Mouse (Mus musculus): ENCODE measurements around the gene Rbfox2.

The Rbfox2 gene

DNA sequence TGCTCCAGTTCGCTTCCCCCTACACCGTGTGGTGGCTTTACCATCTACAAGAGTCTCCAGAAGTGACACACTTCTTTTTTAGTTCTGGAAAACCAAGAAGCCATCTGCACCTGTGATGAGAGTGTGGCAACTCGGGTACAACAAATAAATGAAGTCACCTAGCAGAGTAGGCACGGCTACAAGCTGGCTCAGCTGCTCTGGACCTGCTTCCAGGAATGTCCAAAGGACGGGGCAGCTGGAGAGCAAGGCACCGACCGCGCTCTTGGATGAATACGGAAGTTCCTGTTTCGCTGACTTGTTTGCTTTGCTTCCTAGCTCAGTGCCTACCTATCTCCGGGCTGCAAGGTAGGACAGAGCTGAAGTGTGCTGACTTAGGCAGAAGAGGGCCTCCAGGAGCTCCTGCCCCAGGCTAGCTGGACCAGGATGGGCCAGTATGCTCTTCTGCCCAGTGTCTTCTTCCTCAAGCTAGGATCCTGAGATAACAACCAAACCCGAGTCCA is 22.9 kb upstream of the Rbfox2 start:
- DNase-seq = no peak

DNA sequence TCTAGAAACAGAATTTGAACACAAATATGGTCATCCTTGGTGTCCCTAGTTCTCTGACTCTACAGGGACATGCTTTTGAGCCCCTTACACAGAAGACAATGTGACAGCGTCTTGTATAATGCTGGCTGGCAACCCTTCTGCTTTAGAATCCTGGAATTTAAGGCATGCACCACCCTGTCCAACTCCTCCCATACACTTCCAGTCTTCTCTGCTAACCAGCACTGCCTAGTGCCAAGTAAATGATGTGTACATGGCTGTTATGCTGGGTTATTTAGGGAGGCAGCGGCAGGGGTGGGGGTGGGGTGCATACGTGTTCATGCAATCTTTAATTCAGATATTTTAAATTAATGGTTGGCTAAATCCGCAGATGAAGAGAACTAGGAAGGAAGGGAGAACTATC is 19.6 kb upstream of the Rbfox2 start:
- DNase-seq = no peak

DNA sequence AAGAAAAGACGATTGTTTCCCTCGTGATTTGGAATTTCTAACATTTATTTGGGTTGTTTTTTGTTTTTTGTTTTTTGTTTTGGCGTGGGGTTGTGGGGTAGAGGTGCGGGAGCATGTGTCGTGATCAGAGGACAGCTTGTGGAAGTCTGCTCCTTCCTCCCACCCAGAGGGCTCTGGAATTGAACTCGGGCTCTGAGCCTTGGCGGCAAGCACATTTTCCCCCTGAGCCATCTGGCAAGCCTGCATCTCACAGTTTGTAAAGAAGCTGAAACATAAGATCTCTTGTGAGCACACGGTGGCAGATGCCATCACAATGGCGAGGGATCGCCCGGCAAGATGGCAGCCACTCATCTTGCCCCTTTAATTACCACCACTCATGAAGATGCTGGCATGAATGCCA is 17.6 kb upstream of the Rbfox2 start:
- no peak for DNase-seq

GRCm38 (mm10) chr15:77323226-77323625 is 16.4 kb upstream of the Rbfox2 start:
- DNase-seq = no peak

DNA sequence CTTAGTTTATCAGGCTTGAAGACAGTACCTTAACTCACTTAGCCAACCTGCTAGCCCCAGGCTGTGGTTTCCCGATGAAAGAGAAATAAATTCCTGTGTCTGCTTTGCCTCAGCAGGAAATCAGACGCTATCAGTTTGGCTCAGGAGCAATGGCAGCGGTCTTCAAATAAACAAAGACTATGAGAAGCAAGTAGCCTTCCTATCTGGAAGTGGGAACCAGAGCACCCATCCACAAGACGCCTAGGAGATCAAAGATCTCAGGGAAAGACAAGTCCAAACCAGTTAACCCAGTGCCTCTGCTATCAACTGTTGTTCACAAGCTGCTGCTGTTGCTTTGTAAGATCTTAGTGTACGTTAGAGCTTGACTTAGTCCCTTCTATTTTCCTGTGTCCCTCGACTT is 6.9 kb upstream of the Rbfox2 start:
- DNase-seq = no peak

GRCm38 (mm10) chr15:77312796-77313195 is 6.0 kb upstream of the Rbfox2 start:
- no peak for DNase-seq

DNA sequence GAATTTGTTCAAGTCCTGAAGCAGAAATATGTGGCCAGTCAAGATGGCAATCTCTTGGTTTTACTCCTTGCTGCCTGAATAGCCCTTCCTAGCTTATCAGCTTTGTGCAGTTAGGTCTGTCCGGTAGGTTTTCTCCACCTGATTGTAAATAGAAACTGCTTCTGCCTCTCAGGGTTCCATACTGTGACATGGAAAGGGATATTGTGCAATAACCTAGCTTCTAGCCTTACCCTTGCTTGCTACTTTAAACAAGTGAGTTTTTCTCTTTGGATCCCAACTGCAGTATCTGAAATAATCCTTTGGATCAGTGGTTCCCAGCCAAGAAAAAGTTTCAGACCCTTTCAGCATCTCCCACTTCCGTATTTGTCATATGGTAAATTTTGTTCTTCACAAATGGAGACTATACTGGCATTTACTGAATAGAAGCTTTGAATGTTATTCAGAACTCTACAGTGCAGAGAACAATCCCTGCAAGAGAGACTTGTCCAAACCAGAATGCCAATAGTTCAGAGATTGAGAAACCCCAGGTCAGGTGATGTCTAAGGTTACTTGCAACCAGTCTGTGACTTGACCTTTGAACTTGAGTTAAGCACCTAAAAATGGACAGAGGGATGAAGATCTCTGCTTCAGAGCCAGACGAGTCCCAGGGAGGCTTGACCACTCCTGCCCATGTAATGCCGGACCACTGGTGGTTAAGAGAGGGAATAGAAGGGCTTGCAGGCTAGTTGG is 1.1 kb upstream of the Rbfox2 start:
- DNase-seq = no peak

GRCm38 (mm10) chr15:77305852-77306546 is 805 bp downstream of the Rbfox2 start:
- peak; percentile 11 for DNase-seq

- no peak for DNase-seq
Measured at GRCm38 (mm10) chr15:77304960-77305359, 1.8 kb downstream of the Rbfox2 start.

DNA sequence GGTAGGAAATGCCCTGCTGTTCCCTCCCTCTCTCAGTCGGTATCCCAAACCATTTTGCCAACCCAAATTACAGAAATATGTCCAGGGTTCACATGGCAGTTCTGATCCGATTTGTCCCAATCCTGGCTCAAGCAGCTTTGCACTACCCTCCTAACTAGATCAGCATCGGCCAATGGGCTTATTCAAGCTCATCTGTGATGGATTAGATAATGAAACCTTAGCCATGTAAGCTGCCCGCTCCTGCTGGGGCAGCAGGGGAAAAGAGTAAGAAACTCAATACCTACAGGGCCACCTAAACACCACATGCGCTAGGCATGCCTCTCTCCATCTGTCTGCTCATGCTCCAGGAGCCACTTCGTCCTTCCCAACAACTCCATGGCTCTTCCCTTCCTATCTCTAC is 5.7 kb downstream of the Rbfox2 start:
- DNase-seq = no peak

- no peak for DNase-seq
Measured at GRCm38 (mm10) chr15:77298564-77298963, 8.2 kb downstream of the Rbfox2 start.

GRCm38 (mm10) chr15:77296635-77297034 is 10.2 kb downstream of the Rbfox2 start:
- DNase-seq = no peak

DNA sequence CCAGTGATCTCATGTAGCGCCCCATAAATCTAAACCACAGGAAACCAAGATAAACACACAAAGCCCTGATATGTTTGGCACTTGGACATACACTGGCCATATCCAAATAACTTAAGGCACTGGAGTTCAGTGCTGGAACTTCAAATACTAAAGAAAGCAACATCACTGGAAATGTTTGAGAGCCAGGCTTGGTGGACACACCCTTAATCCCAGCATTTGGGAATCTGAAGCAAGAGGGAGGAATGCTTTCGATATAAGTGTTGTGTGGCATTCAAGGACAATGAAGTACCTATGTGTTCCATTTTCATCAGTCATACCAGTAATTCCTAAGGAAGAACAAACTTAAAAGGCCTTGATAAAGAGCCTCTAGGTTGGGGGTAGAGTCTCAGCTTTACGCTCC is 13.3 kb downstream of the Rbfox2 start:
- DNase-seq = no peak

- DNase-seq = no peak
Measured at GRCm38 (mm10) chr15:77292381-77292780, 14.4 kb downstream of the Rbfox2 start.

DNA sequence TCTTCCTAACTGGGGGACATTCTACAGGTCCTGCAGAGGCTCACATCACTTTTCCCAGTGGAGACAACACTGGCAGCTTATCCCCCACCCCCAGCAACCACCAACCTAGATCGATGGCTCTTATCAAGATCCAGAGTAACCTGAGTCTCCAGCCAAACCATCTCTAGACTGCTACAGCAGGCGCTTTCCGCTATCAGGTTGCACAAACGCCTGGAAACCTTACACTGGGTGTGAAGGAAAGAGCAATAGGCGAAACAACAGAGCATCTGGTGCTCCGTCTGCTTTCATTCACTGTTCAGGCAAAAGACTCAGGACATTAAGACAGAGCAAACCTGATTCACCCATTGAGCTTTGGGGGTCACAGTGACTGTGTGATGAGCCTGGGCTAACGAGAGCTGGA is 15.3 kb downstream of the Rbfox2 start:
- no peak for DNase-seq

DNA sequence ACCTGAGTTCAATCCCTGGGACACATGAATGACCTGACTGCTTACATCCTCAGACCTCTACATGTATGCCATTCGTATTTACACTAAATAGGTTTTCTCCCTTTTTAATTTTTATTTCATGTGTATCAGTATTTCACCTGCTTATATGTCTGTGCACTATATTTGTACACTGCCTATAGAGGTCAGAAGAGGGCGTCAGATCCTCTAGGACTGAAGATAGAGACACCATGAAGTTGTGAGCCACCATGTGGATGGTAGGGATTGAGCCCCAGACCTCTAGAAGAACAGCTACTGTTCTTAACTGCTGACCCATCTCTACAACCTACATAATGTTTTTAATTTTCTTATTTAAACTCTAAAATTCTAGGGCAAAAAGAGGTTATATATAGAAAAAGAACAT is 16.5 kb downstream of the Rbfox2 start:
- DNase-seq = no peak

DNA sequence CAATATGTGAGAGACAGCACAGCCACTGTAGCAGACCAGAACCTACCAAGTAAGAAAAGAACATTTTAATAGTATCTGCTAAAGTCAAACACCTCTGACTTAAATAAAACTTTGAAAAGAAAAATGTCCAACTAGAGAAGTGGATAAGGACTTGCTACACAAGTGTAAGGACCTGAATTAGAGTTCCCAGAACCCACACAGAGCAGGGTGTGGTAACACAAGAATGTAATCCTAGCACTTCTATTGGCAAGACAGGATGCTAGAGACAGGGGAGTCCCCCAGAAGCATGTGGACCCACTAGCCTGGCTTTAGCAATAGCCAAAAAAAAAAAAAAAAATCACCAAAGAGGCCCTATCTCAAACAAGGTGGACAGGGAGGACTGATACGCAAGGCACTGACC is 26.7 kb downstream of the Rbfox2 start:
- DNase-seq = no peak

- no peak for DNase-seq
Measured at GRCm38 (mm10) chr15:77278825-77279224, 28.0 kb downstream of the Rbfox2 start.

- no peak for DNase-seq
Measured at GRCm38 (mm10) chr15:77276838-77277725, 29.7 kb downstream of the Rbfox2 start.

DNA sequence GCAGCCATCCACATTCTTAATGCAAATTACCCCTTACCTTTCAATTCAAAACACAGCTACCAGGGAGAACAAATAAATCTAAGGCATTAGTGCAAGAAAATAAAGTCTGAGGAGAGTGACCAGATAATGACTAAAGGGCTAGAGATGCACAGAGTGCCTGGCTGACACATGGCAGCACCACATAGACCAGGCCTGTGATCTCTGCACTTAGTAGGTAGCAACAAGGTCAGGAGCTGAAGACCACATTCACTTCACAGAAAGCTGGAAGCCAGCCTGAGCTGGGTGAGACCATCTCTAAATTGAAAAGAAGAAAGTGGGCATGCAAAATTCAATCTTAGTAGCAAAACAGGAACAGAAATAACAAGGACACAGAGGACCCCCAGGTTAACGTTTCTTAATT is 30.5 kb downstream of the Rbfox2 start:
- no peak for DNase-seq

- DNase-seq = no peak
Measured at GRCm38 (mm10) chr15:77275572-77275971, 31.2 kb downstream of the Rbfox2 start.

DNA sequence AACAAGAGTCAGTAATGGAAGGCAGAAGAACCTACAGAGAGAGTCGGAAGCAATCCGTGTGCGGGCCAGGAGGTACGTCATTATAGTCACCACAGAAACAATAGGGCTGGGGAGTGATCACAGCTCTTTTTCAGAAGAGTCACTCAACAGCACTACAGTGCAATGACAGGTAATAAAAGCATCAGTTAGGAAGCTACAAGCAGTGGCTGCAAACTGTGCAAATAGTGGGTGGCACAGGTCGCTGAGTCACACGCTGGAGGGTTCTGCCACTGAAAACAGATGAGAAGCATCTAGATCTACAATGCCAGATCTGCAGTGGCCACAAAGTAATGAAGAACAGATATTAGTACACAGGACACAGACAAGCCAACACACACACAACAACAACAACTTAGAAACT is 32.9 kb downstream of the Rbfox2 start:
- DNase-seq = no peak

DNA sequence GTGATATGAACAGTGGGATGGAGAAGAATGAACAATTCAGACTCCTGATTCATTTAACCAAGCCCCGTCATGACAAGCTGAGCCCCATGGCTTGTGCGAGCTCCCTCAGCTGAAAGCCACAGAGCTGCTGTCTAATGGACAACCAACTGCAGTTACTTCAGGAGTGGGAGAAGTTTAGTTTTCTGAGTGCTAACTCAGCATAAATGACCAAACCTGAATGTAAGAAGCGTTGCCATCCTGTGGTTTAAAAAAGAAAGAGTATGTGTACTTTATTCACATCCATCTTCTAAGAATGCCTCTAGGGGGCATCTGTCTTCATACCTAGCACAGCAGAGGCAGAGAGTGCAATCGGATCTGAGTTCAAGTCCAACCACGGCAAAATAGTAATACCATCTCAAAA is 35.5 kb downstream of the Rbfox2 start:
- DNase-seq = no peak

GRCm38 (mm10) chr15:77269496-77269895 is 37.3 kb downstream of the Rbfox2 start:
- peak; percentile 65 for DNase-seq

All from layer of hippocampus, adult 9-11 months (tissue).